Mouse (Mus musculus) inflammation-experienced regulatory T-cells (primary cell): Measurements from ENCODE around the gene Gm28510. TPM values are rescaled to one million over a fixed set of nuclear protein-coding genes. Genes with fewer than 3 reads are reported as not detected.

Experiments used
- polyA plus RNA-seq, 2 experiments: library from polyadenylated mRNA; unstranded; fragments of 100-300 nt; shearing (Covaris generic); gene quantifications; one replicate each; pipeline ENCODE4 v1.2.1; 2017

Gm28510 gene
- polyA plus RNA-seq: not detected

DNA sequence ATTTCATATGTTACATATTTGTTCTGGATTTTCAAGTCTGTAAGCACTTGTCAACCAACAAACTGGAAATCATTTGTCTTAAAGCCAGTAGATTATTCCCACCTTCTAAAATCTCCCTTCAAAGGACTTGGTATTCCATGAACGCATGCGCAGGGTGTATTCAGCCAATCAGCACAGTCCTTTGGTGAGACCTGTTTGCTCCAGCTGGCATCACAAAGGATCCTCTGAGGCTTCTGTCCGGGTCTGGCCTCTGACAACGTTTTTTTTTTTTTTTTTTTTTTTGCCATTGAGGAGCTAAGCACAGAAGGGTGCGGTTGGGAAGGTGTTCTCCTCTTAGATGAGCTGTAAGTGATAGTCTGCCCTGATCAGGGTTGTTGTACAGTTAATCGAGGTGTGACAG is at the start of gene Gm28510:
Gene Gm28510, plus strand, starts transcription at position 301 of the 400 bp plus-strand sequence.

Other genes starting within 250 kb of the Gm28510 start
- gene Gm20834, start 88.1 kb upstream of the Gm28510 start, polyA plus RNA-seq: not detected
- gene Gm20737, start 123.3 kb downstream of the Gm28510 start, polyA plus RNA-seq: not detected
- not detected for gene Gm21775, start 140.7 kb downstream of the Gm28510 start, polyA plus RNA-seq
- not detected for gene Gm21900, start 203.6 kb downstream of the Gm28510 start, polyA plus RNA-seq